Mouse (Mus musculus): ENCODE data around the gene Otulin. TPM values are rescaled to one million over a fixed set of nuclear protein-coding genes. Genes with fewer than 3 reads are reported as not detected.

Gene Otulin
- total and polyA plus RNA-seq, 3 experiments = 18.7 to 26.1 (median 24.6) TPM

DNA sequence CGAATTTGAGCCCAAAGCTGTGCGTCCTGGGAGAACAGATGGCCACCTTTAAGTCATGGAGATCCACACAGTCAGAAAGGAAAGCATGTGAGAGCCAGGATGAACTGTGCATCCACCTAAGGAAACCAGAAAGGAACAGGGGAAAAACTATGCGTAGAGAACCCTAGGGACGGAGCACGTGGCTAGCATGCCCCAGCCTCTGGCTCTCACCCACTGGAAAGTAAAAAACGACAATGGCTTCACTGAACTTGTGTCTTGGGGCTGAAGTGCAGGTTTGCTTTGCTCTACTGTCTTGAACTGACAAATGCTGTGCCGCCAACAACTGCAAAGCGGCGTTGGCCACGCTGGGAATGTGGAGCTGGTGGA, 4.6 kb downstream of the Otulin start:
- Histone ChIP-seq H3K27ac (no peak overlapping the region; the same call in 1 of the 2 replicates), H3K4me1 (ENCODE audit: control insufficient read depth, insufficient read depth, low read length) (peaks cover 17% of the 10 kb centered on the region)
- intact Hi-C loops (cut with DNase I) = no loop called here

DNA sequence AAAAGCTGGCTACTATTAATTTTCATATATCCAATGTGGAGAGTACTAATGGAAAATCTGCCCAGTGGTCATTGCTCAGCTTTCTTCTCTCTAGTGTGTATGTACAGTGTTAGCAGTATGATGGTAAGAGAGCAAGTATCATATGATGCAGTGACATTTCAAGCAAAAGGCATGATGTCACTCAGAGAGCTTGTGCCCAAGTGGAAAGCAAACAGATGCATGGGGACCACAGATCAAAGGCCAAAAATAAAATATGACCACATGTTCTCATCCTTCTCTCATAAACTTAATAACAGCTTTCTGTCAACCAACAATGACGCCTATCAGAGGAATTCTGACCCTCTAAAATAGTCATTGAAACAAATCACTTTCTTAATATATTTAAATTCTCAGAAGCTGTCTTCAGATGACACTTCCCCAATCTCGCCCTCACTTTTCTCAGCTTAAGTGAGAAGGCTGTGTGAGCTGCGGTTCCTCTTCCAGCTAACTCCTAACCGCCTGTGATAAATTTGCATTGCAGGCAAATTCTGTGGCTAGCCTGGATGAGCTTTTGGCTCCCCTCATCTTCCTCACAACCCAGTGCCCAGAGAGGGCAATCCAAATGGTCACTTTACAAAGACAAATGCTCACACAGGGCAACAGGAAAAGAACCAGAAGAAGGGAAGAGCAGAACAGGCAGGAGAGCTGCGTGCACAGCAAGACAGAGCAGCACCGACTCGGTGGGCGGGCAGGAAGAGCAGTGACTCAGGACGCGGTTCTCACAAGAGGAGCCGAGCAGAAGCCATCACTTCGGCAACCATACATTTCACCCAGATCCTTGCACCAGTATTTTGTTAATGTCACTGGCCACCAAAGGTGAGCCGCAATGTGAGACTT, 5.2 kb downstream of the Otulin start:
- intact Hi-C loops (cut with DNase I) = no loop called here

More for the DNA sequence above, 4.6 kb downstream of the Otulin start:
- Histone ChIP-seq H3K27me3 (ENCODE audit: control insufficient read depth, insufficient read depth, low read length) (no peaks in the 10 kb centered on the region), H3K36me3 (ENCODE audit: control insufficient read depth, insufficient read depth, low read length) (peaks cover 9% of the 10 kb centered on the region), H3K9ac (ENCODE audit: low read depth, low read length) (no peak overlapping the region), H3K79me2 (replicated peaks; ENCODE audit: control insufficient read depth, insufficient read depth, low read length) (peaks cover 2% of the 10 kb centered on the region), H3K4me3 (no peak overlapping the region)
- WGBS = 63% methylated on average over 10 of the region's 10 CpGs
- DNase-seq = no peak
- no peak for TF ChIP-seq CTCF (IDR thresholded peaks at IDR 0.05)
- no peak for TF ChIP-seq POLR2A (IDR thresholded peaks at IDR 0.05; ENCODE audit: insufficient read depth, low read depth, low read length)
- no peak for TF ChIP-seq EP300 (IDR thresholded peaks at IDR 0.05; ENCODE audit: insufficient read depth, low read depth, low read length)

GRCm38 (mm10) chr15:27623286-27623685, 7.2 kb downstream of the Otulin start:
- no peaks in the 10 kb centered on the region for H3K27me3 ChIP-seq (ENCODE audit: control insufficient read depth, insufficient read depth, low read length)
- no peak overlapping the region for H3K9ac ChIP-seq (ENCODE audit: low read depth, low read length)
- peak overlapping the region; percentile 36 for H3K27ac ChIP-seq
- DNase-seq = no peak
- H3K36me3 ChIP-seq (ENCODE audit: control insufficient read depth, insufficient read depth, low read length) = peaks cover 22% of the 10 kb centered on the region
- intact Hi-C loops (cut with DNase I) = no loop called here
- peaks cover 22% of the 10 kb centered on the region for H3K4me1 ChIP-seq (ENCODE audit: control insufficient read depth, insufficient read depth, low read length)
- TF ChIP-seq POLR2A (IDR thresholded peaks at IDR 0.05; ENCODE audit: insufficient read depth, low read depth, low read length) (no peak), CTCF (IDR thresholded peaks at IDR 0.05) (no peak), EP300 (IDR thresholded peaks at IDR 0.05; ENCODE audit: insufficient read depth, low read depth, low read length) (no peak)
- H3K79me2 ChIP-seq (replicated peaks; ENCODE audit: control insufficient read depth, insufficient read depth, low read length) = no peaks in the 10 kb centered on the region; the same call in 1 of the 2 replicates
- no peak overlapping the region for H3K4me3 ChIP-seq
- WGBS = 63% methylated on average over 6 of the region's 6 CpGs

More for the DNA sequence above, 5.2 kb downstream of the Otulin start:
- Histone ChIP-seq H3K9ac (ENCODE audit: low read depth, low read length) (no peak overlapping the region), H3K36me3 (ENCODE audit: control insufficient read depth, insufficient read depth, low read length) (peaks cover 10% of the 10 kb centered on the region), H3K4me1 (ENCODE audit: control insufficient read depth, insufficient read depth, low read length) (peaks cover 19% of the 10 kb centered on the region), H3K27me3 (ENCODE audit: control insufficient read depth, insufficient read depth, low read length) (no peaks in the 10 kb centered on the region), H3K4me3 (no peak overlapping the region), H3K79me2 (replicated peaks; ENCODE audit: control insufficient read depth, insufficient read depth, low read length) (peaks cover 2% of the 10 kb centered on the region), H3K27ac (peak overlapping the region; percentile 48)
- TF ChIP-seq CTCF (IDR thresholded peaks at IDR 0.05) (no peak), POLR2A (IDR thresholded peaks at IDR 0.05; ENCODE audit: insufficient read depth, low read depth, low read length) (no peak)
- peak in 1 of 2 experiments; percentile 42 for DNase-seq
- WGBS = 64% methylated on average over 13 of the region's 13 CpGs

DNA sequence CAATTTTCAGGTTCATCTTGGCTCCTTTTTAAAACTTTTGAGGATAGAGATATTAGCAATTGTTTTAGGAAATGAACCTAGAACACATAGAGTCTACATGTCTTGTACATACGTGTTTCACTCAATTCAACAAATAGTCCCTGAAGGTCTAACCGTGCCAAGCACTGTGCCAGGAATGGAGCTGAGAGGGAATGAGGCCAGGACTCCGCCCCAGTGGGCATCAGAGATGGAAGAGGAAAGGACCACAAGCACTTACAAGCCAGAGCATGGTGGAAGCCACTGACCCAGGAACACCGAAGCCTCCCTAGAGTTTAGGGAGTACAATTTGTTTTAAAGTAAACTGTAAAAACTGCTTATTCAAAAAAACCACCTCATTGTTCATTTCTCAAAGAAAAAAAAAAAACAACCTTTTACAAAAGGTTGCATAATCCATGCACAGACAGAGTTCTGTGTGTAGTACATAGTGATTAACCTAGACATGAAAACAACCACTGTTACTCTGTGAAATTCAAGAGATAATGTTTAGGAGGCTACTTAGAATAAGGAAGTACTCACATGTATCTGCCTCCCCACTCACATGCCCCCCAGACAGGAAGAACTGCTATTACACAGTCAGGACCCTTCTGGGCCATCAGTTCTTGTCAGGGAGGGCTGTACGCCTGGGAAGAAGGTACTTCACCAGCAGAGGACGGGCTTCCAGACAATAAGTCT, 9.9 kb downstream of the Otulin start:
- intact Hi-C loops (cut with DNase I) = no loop called here
- WGBS = 56% methylated on average over 6 of the region's 6 CpGs
- Histone ChIP-seq H3K36me3 (ENCODE audit: control insufficient read depth, insufficient read depth, low read length) (peaks cover 35% of the 10 kb centered on the region), H3K27ac (peak overlapping the region; percentile 54), H3K9ac (ENCODE audit: low read depth, low read length) (peak overlapping the region; percentile 16; the same call in 1 of the 2 replicates), H3K79me2 (replicated peaks; ENCODE audit: control insufficient read depth, insufficient read depth, low read length) (no peaks in the 10 kb centered on the region; the same call in 1 of the 2 replicates), H3K4me3 (no peak overlapping the region), H3K4me1 (ENCODE audit: control insufficient read depth, insufficient read depth, low read length) (peaks cover 19% of the 10 kb centered on the region), H3K27me3 (ENCODE audit: control insufficient read depth, insufficient read depth, low read length) (no peaks in the 10 kb centered on the region)
- no peak for TF ChIP-seq POLR2A (IDR thresholded peaks at IDR 0.05; ENCODE audit: insufficient read depth, low read depth, low read length)
- TF ChIP-seq CTCF (IDR thresholded peaks at IDR 0.05) = peak; percentile 16; the same call in 1 of the 2 replicates
- DNase-seq = no peak

- H3K4me1 ChIP-seq (ENCODE audit: control insufficient read depth, insufficient read depth, low read length) = peaks cover 19% of the 10 kb centered on the region
- no peaks in the 10 kb centered on the region for H3K79me2 ChIP-seq (replicated peaks; ENCODE audit: control insufficient read depth, insufficient read depth, low read length)
- no peak for TF ChIP-seq POLR2A (IDR thresholded peaks at IDR 0.05; ENCODE audit: insufficient read depth, low read depth, low read length)
- no peak for TF ChIP-seq EP300 (IDR thresholded peaks at IDR 0.05; ENCODE audit: insufficient read depth, low read depth, low read length)
- no peak for TF ChIP-seq CTCF (IDR thresholded peaks at IDR 0.05)
- H3K4me3 ChIP-seq = no peak overlapping the region
- no peak for DNase-seq
- peak overlapping the region; percentile 17 for H3K9ac ChIP-seq (ENCODE audit: low read depth, low read length)
- H3K27ac ChIP-seq = peak overlapping the region; percentile 94
- intact Hi-C loops (cut with DNase I) = no loop called here
- H3K36me3 ChIP-seq (ENCODE audit: control insufficient read depth, insufficient read depth, low read length) = peaks cover 37% of the 10 kb centered on the region
- WGBS = 78% methylated on average over 3 of the region's 3 CpGs
- H3K27me3 ChIP-seq (ENCODE audit: control insufficient read depth, insufficient read depth, low read length) = no peaks in the 10 kb centered on the region
Measured at GRCm38 (mm10) chr15:27619683-27620082, 10.8 kb downstream of the Otulin start.

All from heart, adult 2 months (tissue).